Mouse (Mus musculus): ENCODE data around the gene Herpud1.

Herpud1 gene

GRCm38 (mm10) chr8:94412518-94412917, 26.3 kb downstream of the Herpud1 start:
- no peak for DNase-seq

GRCm38 (mm10) chr8:94413509-94413908, 27.3 kb downstream of the Herpud1 start:
- no peak for DNase-seq

- DNase-seq: no peak
These were observed 29.0 kb downstream of the Herpud1 start for GRCm38 (mm10) chr8:94415218-94415617.

GRCm38 (mm10) chr8:94418017-94418416, 31.8 kb downstream of the Herpud1 start:
- DNase-seq: no peak

- DNase-seq: no peak
These were observed 36.0 kb downstream of the Herpud1 start for GRCm38 (mm10) chr8:94422270-94422669.

GRCm38 (mm10) chr8:94427953-94428352, 41.7 kb downstream of the Herpud1 start:
- DNase-seq: no peak

GRCm38 (mm10) chr8:94428420-94428819, 42.2 kb downstream of the Herpud1 start:
- no peak for DNase-seq

GRCm38 (mm10) chr8:94429376-94429775, 43.1 kb downstream of the Herpud1 start:
- DNase-seq: no peak

- no peak for DNase-seq
These were observed 46.0 kb downstream of the Herpud1 start for GRCm38 (mm10) chr8:94432212-94432611.

GRCm38 (mm10) chr8:94433981-94434466, 47.8 kb downstream of the Herpud1 start, which contains the start of gene Nlrc5:
Nlrc5 (plus strand) TSS chr8:94434356.
- DNase-seq: peak; percentile 5

- no peak for DNase-seq
These were observed 48.7 kb downstream of the Herpud1 start for GRCm38 (mm10) chr8:94434958-94435357.

GRCm38 (mm10) chr8:94435397-94436111, 49.3 kb downstream of the Herpud1 start:
- DNase-seq: no peak

GRCm38 (mm10) chr8:94436112-94436572, 49.9 kb downstream of the Herpud1 start:
- DNase-seq: no peak

GRCm38 (mm10) chr8:94436900-94437299, 50.7 kb downstream of the Herpud1 start:
- DNase-seq: no peak

- no peak for DNase-seq
These were observed 52.4 kb downstream of the Herpud1 start for GRCm38 (mm10) chr8:94438659-94439058.

GRCm38 (mm10) chr8:94439691-94440090, 53.5 kb downstream of the Herpud1 start:
- no peak for DNase-seq

GRCm38 (mm10) chr8:94440389-94440788, 54.2 kb downstream of the Herpud1 start:
- no peak for DNase-seq

- no peak for DNase-seq
These were observed 55.4 kb downstream of the Herpud1 start for GRCm38 (mm10) chr8:94441686-94442085.

GRCm38 (mm10) chr8:94443153-94443552, 56.9 kb downstream of the Herpud1 start:
- no peak for DNase-seq

- DNase-seq: no peak
These were observed 58.2 kb downstream of the Herpud1 start for GRCm38 (mm10) chr8:94444480-94444879.
